Mouse (Mus musculus): ENCODE results near the gene Tmem43. TPM values are rescaled to one million over a fixed set of nuclear protein-coding genes. Genes with fewer than 3 reads are reported as not detected.
A peak's percentile ranks its signal among the peaks of the same experiment; 100 is the strongest.
"Not testable (repeated sequence)": the region's sequence is repeated elsewhere in the genome, so short reads cannot be mapped to it uniquely, and the experiment has no call there.

Tmem43 gene
- 54.7 to 56.1 TPM (median 55.3 TPM) in 3 replicates for total RNA-seq (2017)

DNA sequence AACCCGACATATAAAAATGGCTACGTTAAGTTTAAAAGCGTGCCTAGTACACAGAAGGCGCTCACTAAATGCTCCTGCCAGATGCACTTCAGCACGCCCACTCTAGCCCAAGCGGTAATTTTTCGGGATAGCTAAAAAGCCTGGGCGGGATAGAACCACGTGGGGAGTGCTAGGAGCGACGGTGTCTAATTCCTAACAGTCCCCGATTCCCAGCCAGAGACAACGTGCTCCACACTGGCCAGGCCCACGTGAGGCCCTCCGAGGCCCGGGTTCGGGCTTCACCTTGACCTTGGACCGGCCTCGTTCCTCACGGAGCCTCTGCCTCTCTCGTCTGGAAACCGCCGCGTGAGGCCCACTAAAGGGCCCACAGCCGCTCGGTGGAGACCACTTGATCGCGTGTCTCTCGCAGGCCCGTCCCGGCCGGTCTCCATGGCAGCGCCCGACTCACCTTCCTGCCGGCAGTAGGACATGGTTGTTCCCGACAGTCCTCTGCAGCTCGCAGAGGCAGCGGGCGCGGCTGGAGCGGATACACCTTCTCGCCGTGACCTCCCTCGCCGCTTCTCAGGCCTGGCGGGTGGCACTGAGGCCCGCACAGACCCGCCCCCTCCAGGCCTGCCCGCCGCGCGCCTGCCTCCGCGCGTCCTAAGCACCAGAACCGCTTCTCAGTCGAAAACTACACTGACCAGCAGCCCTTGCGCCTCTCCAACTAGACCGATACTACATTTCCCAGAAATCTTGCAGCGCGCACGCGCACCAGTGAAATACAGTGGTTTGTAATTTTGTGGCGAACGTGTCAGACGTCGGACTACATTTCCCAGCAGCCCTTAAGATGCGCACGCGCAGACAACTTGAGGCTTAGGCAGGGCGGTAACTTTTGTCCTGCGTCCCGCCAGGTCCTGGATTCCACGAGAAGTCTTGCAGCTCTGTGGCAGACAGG lies at the start of gene Tmem43, which contains the start of gene Chchd4:
TSS of gene Tmem43 (plus strand) at position 836 of the 937 bp plus-strand sequence.
TSS of gene Chchd4 (minus strand) at position 679 of the 937 bp plus-strand sequence.
- peak; percentile 90 for ATAC-seq (replicated peaks; ENCODE audit: insufficient number of reproducible peaks, low FRiP score, low TSS enrichment, poor library complexity, severe bottlenecking)

DNA sequence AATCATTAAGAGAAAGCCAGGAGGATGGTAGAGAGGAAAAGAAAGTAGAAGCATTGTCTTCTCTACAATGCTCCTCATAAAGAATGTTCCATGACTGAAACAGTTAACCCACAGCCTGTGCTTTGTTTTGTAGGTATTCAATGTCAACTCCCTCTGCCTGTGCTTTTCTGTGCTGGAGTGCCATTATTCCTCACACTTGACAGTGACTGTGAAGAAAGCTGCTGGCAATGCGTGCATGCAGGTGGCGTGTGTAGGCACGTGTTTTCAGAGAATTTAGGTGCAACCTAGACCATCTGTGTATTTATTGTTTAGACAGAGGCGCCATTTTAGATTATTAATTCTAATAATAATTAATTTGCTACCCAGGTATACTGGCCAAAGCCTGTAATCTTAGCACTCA lies 49.4 kb upstream of the Tmem43 start:
- no peak for ATAC-seq (replicated peaks; ENCODE audit: insufficient number of reproducible peaks, low FRiP score, low TSS enrichment, poor library complexity, severe bottlenecking)

DNA sequence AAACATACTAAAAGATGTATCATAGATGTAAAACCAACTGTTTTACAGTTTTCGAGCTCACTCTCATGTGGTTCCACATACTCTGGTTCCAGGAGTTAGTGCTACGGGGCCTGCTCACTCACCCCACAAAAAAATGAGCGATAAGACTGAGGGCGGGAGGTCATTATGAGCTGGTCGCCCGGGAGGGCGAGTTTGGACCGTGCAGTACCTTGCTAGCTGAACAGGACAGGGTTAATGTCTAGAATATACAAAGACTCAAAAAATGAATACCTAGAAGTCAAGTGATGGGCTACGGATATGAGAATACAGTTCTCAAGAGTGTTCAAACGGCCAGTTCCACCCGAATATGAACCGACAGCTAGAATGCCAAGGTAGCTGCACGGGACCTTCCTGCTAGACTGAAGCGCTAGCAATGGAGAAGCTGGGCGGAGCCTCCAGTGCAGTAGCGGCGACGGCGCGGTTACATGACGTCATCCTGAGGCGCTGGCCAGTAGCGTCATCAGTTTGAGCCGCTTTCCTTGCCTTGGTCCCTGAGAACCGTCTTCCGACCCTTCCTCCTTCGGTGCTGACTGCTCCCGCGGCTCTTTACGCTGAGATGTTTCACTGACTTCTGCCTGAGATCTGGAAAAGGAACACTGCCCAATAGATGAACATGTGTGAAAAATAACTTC lies 32.9 kb upstream of the Tmem43 start:
- peak; percentile 96 for ATAC-seq (replicated peaks; ENCODE audit: insufficient number of reproducible peaks, low FRiP score, low TSS enrichment, poor library complexity, severe bottlenecking)

GRCm38 (mm10) chr6:91441145-91441662 lies 32.3 kb upstream of the Tmem43 start:
- ATAC-seq (replicated peaks; ENCODE audit: insufficient number of reproducible peaks, low FRiP score, low TSS enrichment, poor library complexity, severe bottlenecking), result 0 out of 2 replicates have a peak, but pooled peaks have one; percentile 15

- no peak for ATAC-seq (replicated peaks; ENCODE audit: insufficient number of reproducible peaks, low FRiP score, low TSS enrichment, poor library complexity, severe bottlenecking)
Observed at GRCm38 (mm10) chr6:91445316-91445715, 28.2 kb upstream of the Tmem43 start.

- ATAC-seq (replicated peaks; ENCODE audit: insufficient number of reproducible peaks, low FRiP score, low TSS enrichment, poor library complexity, severe bottlenecking), result no peak
Observed at GRCm38 (mm10) chr6:91449472-91450225, 23.9 kb upstream of the Tmem43 start.

DNA sequence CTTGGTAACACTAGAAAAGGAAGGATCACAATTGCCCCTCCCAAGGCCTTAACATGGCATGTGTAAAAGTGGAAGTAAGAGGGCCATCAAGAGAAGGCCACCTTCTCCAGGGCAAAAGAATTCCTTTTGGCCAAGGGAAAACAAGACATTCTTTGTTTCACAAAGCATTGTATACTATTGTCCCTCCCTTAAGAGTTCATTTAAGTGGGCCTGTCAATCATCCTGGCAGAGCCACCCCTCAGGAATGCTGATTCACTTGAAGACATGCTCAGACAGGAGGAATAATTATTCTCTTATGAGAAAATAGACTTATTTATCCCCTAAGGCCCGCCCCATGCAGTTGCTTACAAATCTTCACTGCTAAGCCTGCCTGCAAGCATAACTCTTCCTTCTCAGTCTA lies 21.4 kb upstream of the Tmem43 start:
- ATAC-seq (replicated peaks; ENCODE audit: insufficient number of reproducible peaks, low FRiP score, low TSS enrichment, poor library complexity, severe bottlenecking), result no peak

- no peak for ATAC-seq (replicated peaks; ENCODE audit: insufficient number of reproducible peaks, low FRiP score, low TSS enrichment, poor library complexity, severe bottlenecking)
Observed at GRCm38 (mm10) chr6:91454546-91454945, 19.0 kb upstream of the Tmem43 start.

DNA sequence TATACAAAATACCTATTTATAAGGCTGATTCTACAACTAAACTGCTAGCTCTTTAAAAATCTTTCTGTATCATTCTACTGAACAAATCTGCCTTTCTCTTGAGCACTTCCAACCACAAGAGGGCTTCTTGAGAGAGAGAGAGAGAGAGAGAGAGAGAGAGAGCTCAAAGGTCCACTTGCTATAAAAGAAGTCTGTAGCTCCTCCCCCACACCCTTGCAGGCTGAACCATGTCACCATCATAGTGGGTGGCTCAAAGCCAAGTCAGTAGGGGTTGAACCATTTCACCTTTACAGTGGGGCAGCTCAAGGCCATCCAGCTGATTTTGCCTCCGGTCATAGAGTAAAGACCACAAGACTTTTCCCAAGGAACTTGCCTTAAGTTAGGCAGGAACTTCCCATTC lies 14.0 kb upstream of the Tmem43 start:
- no peak for ATAC-seq (replicated peaks; ENCODE audit: insufficient number of reproducible peaks, low FRiP score, low TSS enrichment, poor library complexity, severe bottlenecking)

GRCm38 (mm10) chr6:91465756-91466155 lies 7.7 kb upstream of the Tmem43 start:
- ATAC-seq (replicated peaks; ENCODE audit: insufficient number of reproducible peaks, low FRiP score, low TSS enrichment, poor library complexity, severe bottlenecking), result no peak

DNA sequence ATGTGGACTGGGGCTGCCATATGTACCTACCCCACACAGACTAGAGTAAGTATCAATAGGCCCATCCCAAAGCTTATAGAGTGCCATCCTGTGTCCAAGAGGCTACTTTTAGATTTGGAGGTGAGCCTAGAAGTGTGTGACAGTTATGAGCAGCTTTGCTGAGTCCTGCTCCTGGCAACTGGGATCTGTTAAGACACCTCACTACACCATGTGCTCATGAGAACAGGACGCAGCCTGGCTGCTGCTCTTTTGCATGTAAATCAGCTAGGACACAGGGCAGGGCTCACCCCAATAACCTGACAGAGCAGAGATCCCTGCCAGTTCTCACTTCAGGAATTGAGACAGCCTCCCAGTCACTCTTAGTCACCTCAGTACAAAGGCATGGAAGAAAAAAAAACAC lies 6.4 kb upstream of the Tmem43 start:
- ATAC-seq (replicated peaks; ENCODE audit: insufficient number of reproducible peaks, low FRiP score, low TSS enrichment, poor library complexity, severe bottlenecking), result no peak

GRCm38 (mm10) chr6:91470712-91471111 lies 2.8 kb upstream of the Tmem43 start:
- ATAC-seq (replicated peaks; ENCODE audit: insufficient number of reproducible peaks, low FRiP score, low TSS enrichment, poor library complexity, severe bottlenecking), result no peak

GRCm38 (mm10) chr6:91471427-91471826 lies 2.1 kb upstream of the Tmem43 start:
- ATAC-seq (replicated peaks; ENCODE audit: insufficient number of reproducible peaks, low FRiP score, low TSS enrichment, poor library complexity, severe bottlenecking), result not testable (repeated sequence)

DNA sequence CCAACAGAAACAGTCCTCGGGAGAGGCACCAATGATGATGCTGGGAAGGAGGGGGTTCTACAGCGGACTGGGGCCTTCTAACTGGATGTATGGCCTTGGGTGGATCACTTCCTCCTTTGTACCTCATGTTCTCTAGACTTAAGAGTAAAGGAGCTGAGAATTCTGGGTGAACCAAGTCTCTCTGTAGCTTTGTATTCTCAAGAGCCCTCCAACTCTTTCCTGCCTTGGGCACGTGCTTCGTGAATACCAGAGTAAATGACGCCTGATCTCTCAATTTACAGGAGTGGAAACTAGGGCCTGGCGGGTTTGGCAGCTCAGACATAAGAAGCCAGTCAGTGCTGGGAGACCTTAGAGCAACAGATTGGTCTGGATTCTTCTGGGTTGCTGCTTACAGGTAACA lies 1.2 kb upstream of the Tmem43 start:
- no peak for ATAC-seq (replicated peaks; ENCODE audit: insufficient number of reproducible peaks, low FRiP score, low TSS enrichment, poor library complexity, severe bottlenecking)

GRCm38 (mm10) chr6:91473805-91474440 lies 420 bp downstream of the Tmem43 start:
- ATAC-seq (replicated peaks; ENCODE audit: insufficient number of reproducible peaks, low FRiP score, low TSS enrichment, poor library complexity, severe bottlenecking), result peak; percentile 10; the same call in 1 of the 2 replicates

DNA sequence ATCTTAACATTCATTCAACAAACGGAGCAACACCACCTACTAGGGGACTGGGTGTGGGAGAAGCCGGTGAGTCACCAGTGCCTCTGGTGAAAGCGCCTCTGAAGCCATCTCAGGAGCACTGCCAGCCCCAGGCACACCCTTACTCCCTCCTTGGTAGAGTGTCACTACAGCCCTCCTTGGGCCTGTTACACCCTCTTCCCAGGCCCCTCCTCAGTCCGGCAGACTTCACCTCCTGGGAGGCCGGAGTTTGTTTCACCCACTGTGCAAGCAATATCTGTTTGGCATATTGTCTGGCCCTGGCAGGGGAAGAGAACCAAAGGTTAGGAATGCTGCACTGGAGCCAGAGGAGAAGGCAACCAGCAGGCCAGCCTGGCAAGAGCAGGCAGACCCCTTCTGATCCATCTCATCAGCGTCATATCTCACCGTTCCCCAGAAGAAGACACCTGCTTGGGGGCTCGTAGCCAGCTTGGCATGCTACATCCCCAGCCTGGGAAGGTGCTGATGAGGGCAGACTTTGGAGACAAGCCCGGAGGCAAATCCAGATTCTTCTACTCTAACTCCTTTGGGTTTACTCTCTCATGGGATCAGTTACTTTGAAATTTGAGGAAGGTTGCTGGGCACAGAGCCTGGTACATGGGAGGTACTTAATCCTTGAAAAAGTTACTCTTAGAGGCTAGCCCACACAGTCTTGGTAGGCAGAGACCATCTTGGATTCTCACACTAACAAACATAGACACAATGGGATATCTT lies 1.1 kb downstream of the Tmem43 start:
- ATAC-seq (replicated peaks; ENCODE audit: insufficient number of reproducible peaks, low FRiP score, low TSS enrichment, poor library complexity, severe bottlenecking), result no peak

DNA sequence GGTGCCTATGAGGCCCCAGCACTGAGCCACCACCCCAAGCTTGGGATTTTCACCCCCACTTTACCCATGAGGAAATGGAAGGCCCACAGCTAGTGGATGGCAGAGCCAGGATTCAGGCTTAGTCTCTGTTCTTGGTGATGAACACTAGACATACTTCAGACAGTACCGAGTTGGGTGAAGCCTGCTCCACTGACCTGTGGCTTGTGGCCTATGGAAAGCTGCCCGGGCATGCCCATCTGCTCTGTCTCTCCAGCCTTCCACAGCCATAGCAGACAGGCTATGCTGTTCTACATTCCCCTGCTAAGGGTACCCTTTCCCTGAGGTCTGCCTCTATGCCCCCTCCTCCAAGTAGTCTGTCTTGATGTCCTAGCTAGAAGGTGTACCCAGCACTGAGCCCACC lies 3.0 kb downstream of the Tmem43 start:
- no peak for ATAC-seq (replicated peaks; ENCODE audit: insufficient number of reproducible peaks, low FRiP score, low TSS enrichment, poor library complexity, severe bottlenecking)

GRCm38 (mm10) chr6:91483371-91483770 lies 9.9 kb downstream of the Tmem43 start:
- no peak for ATAC-seq (replicated peaks; ENCODE audit: insufficient number of reproducible peaks, low FRiP score, low TSS enrichment, poor library complexity, severe bottlenecking)

All from monocyte, adult 5-6 weeks (primary cell).